Mouse (Mus musculus) embryonic facial prominence, embryonic 14.5 days (tissue): Measurements from ENCODE around the gene Gimap4. TPM values are rescaled to one million over a fixed set of nuclear protein-coding genes. Genes with fewer than 3 reads are reported as not detected.

Experiments
- ATAC-seq: fragments of 200-750 bp; cut with Nextera tagmentation; 2 replicates; pipeline ENCODE4 v1.8.0; 2017; ENCODE audit warnings: low read depth, moderate number of reproducible peaks, moderate TSS enrichment
- DNase-seq: peaks from one replicate; pipeline ENCODE4 v3.0.0-alpha.2; 2015; ENCODE audit warnings: low spot score
- H3K27ac ChIP-seq: fragments of 300-500 bp; sonication (generic); replicated peaks from 2 replicates; pipeline ENCODE4 v1.5.1; 2014; ENCODE audit warnings: low read depth, mild to moderate bottlenecking, low read length, moderate library complexity
- H3K27me3 ChIP-seq: fragments of 300-500 bp; sonication (generic); replicated peaks from 2 replicates; pipeline ENCODE4 v1.6.1; 2014; ENCODE audit warnings: low read length; ENCODE audit not compliant: control insufficient read depth, insufficient read depth
- H3K36me3 ChIP-seq: fragments of 300-500 bp; sonication (generic); 2 replicates; pipeline ENCODE4 v1.6.1; 2014; ENCODE audit warnings: low read length, mixed read lengths; ENCODE audit not compliant: control insufficient read depth, insufficient read depth
- H3K4me1 ChIP-seq: fragments of 300-500 bp; sonication (generic); 2 replicates; pipeline ENCODE4 v1.6.1; 2014; ENCODE audit warnings: antibody characterized with exemption, low read length; ENCODE audit not compliant: control insufficient read depth, insufficient read depth
- H3K4me2 ChIP-seq: fragments of 300-500 bp; sonication (generic); 2 replicates; pipeline ENCODE4 v1.6.1; 2014; ENCODE audit warnings: low read depth, mild to moderate bottlenecking, low read length, moderate library complexity, mixed read lengths
- H3K4me3 ChIP-seq: fragments of 300-500 bp; sonication (generic); 2 replicates; pipeline ENCODE4 v1.5.1; 2014; ENCODE audit warnings: low read depth, mild to moderate bottlenecking, low read length
- H3K9ac ChIP-seq: fragments of 300-500 bp; sonication (generic); 2 replicates; pipeline ENCODE4 v1.6.1; 2014; ENCODE audit warnings: low read depth, mild to moderate bottlenecking, low read length, moderate library complexity, mixed read lengths
- H3K9me3 ChIP-seq: fragments of 300-500 bp; sonication (generic); 2 replicates; pipeline ENCODE4 v1.6.1; 2016; ENCODE audit warnings: low read length; ENCODE audit not compliant: control insufficient read depth
- WGBS: fragments of 180-500 bp; shearing (Covaris S2); extraction: QIAGEN DNeasy Blood & Tissue Kit; methylation state at CpG from one replicate; pipeline ENCODE4 v1.1.7; 2014; 5-methylcytosine and 5-hydroxymethylcytosine counted together
- polyA plus RNA-seq: library from polyadenylated mRNA; unstranded; fragments of >200 nt; fragmentation: Nextera tagmentation; extraction: Ambion mirVana; gene quantifications from 2 replicates; pipeline ENCODE4 v1.2.1, GENCODE M21; 2014

The Gimap4 gene
- polyA plus RNA-seq, 1 experiment from 2014 or later, result 12.6 TPM

- H3K9me3 ChIP-seq, result no peaks in the 10 kb centered on the region
- 78% methylated on average over 4 of the region's 4 CpGs for WGBS
Observed at GRCm38 (mm10) chr6:48646309-48646690, 38.0 kb upstream of the Gimap4 start.

GRCm38 (mm10) chr6:48646995-48647394 lies 37.4 kb upstream of the Gimap4 start, which contains the start of gene Gimap8:
Gene Gimap8 (plus strand): TSS chr6:48647234.
- Histone ChIP-seq H3K27me3 (no peaks in the 10 kb centered on the region), H3K9me3 (no peaks in the 10 kb centered on the region), H3K9ac (no peak within 1 kb of the TSS), H3K36me3 (no peaks in the 10 kb centered on the region), H3K4me2 (no peak within 1 kb of the TSS), H3K4me3 (no peak within 1 kb of the TSS), H3K4me1 (no peaks in the 10 kb centered on the region), H3K27ac (no peak within 1 kb of the TSS)
- ATAC-seq (no peak), DNase-seq (peak; percentile 55)
- 49% methylated on average over 3 of the region's 3 CpGs for WGBS

More at GRCm38 (mm10) chr6:48646309-48646690, 38.0 kb upstream of the Gimap4 start:
- Histone ChIP-seq H3K36me3 (no peaks in the 10 kb centered on the region), H3K9ac (no peak overlapping the region), H3K27me3 (no peaks in the 10 kb centered on the region), H3K4me3 (no peak overlapping the region), H3K4me1 (no peaks in the 10 kb centered on the region), H3K4me2 (no peak overlapping the region), H3K27ac (no peak overlapping the region)
- DNase-seq, result no peak
- no peak for ATAC-seq

DNA sequence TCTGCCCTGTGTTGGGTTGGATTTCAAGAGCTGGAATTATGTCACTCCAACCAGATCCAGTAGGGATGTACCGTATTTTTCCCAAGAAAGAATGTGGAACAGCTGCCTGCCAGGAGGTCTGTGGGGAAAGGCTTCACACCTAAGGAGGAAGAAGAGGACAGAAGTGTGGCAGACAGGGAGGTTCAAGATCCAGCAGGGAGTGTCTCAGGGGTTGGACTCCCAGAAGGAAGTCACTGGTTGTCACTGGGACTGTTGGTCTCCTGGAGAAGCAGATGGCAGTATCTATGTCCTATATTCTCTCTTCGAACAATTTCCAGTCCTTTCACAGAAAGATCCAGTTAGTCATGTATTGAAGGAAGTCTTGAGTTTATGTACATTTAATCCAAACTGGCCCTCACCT lies 36.7 kb upstream of the Gimap4 start:
- Histone ChIP-seq H3K36me3 (no peaks in the 10 kb centered on the region), H3K4me3 (no peak overlapping the region), H3K27me3 (no peaks in the 10 kb centered on the region), H3K9me3 (no peaks in the 10 kb centered on the region), H3K9ac (no peak overlapping the region), H3K4me2 (no peak overlapping the region), H3K4me1 (no peaks in the 10 kb centered on the region), H3K27ac (no peak overlapping the region)
- DNase-seq (no peak), ATAC-seq (no peak)
- WGBS, result 76% methylated on average over 2 of the region's 2 CpGs

GRCm38 (mm10) chr6:48648779-48649178 lies 35.6 kb upstream of the Gimap4 start:
- Histone ChIP-seq H3K27ac (no peak overlapping the region), H3K9me3 (no peaks in the 10 kb centered on the region), H3K36me3 (no peaks in the 10 kb centered on the region), H3K4me3 (no peak overlapping the region), H3K4me1 (no peaks in the 10 kb centered on the region), H3K27me3 (no peaks in the 10 kb centered on the region), H3K9ac (no peak overlapping the region), H3K4me2 (no peak overlapping the region)
- DNase-seq (no peak), ATAC-seq (no peak)
- WGBS, result 82% methylated on average over 4 of the region's 4 CpGs

DNA sequence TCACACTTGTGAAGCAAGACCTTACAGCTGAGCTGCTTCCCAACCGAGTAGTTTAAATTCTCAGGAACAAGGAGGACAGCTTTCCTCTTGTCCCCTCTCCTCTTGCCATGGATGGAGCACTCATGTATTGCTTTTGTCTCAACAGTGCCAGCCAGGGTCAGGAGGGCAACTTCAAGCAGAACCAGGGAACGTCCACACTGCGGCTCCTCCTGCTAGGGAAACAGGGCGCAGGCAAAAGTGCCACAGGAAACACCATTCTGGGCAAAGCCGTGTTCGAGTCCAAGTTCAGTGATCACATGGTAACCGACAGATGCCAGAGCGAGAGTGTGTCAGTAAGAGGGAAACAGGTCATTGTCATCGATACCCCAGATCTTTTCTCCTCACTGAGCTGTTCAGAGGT lies 34.3 kb upstream of the Gimap4 start:
- H3K27ac ChIP-seq, result no peak overlapping the region
- no peak overlapping the region for H3K9ac ChIP-seq
- no peaks in the 10 kb centered on the region for H3K4me1 ChIP-seq
- no peak overlapping the region for H3K4me3 ChIP-seq
- H3K27me3 ChIP-seq, result no peaks in the 10 kb centered on the region
- H3K9me3 ChIP-seq, result no peaks in the 10 kb centered on the region
- H3K4me2 ChIP-seq, result no peak overlapping the region
- H3K36me3 ChIP-seq, result no peaks in the 10 kb centered on the region
- ATAC-seq (no peak), DNase-seq (no peak)
- WGBS, result 84% methylated on average over 9 of the region's 9 CpGs

- ATAC-seq (no peak), DNase-seq (no peak)
- Histone ChIP-seq H3K4me1 (no peaks in the 10 kb centered on the region), H3K9ac (no peak overlapping the region), H3K36me3 (no peaks in the 10 kb centered on the region), H3K27ac (no peak overlapping the region), H3K9me3 (no peaks in the 10 kb centered on the region), H3K4me2 (no peak overlapping the region), H3K27me3 (no peaks in the 10 kb centered on the region), H3K4me3 (no peak overlapping the region)
- 73% methylated on average over 5 of the region's 5 CpGs for WGBS
Observed at GRCm38 (mm10) chr6:48658721-48659120, 25.6 kb upstream of the Gimap4 start.

GRCm38 (mm10) chr6:48664750-48665149 lies 19.6 kb upstream of the Gimap4 start:
- Histone ChIP-seq H3K9ac (no peak overlapping the region), H3K4me2 (no peak overlapping the region), H3K27ac (no peak overlapping the region), H3K4me3 (no peak overlapping the region), H3K4me1 (no peaks in the 10 kb centered on the region), H3K9me3 (no peaks in the 10 kb centered on the region), H3K27me3 (no peaks in the 10 kb centered on the region), H3K36me3 (no peaks in the 10 kb centered on the region)
- DNase-seq (no peak), ATAC-seq (no peak)
- 84% methylated on average over 4 of the region's 4 CpGs for WGBS

- Histone ChIP-seq H3K36me3 (no peaks in the 10 kb centered on the region), H3K9ac (no peak overlapping the region), H3K9me3 (no peaks in the 10 kb centered on the region), H3K27me3 (no peaks in the 10 kb centered on the region), H3K4me1 (no peaks in the 10 kb centered on the region), H3K27ac (no peak overlapping the region), H3K4me2 (no peak overlapping the region), H3K4me3 (no peak overlapping the region)
- 87% methylated on average over 9 of the region's 9 CpGs for WGBS
- no peak for ATAC-seq
- no peak for DNase-seq
Observed at GRCm38 (mm10) chr6:48665471-48665870, 18.9 kb upstream of the Gimap4 start.

- Histone ChIP-seq H3K4me3 (no peak overlapping the region), H3K27me3 (no peaks in the 10 kb centered on the region), H3K27ac (no peak overlapping the region), H3K36me3 (no peaks in the 10 kb centered on the region), H3K4me2 (no peak overlapping the region), H3K9ac (no peak overlapping the region), H3K9me3 (no peaks in the 10 kb centered on the region), H3K4me1 (no peaks in the 10 kb centered on the region)
- WGBS, result 48% methylated on average over 7 of the region's 7 CpGs
- ATAC-seq, result no peak
- no peak for DNase-seq
Observed at GRCm38 (mm10) chr6:48666159-48666586, 18.2 kb upstream of the Gimap4 start.
